Mouse (Mus musculus): Measurements from ENCODE around the gene Dgat2.

The Dgat2 gene

DNA sequence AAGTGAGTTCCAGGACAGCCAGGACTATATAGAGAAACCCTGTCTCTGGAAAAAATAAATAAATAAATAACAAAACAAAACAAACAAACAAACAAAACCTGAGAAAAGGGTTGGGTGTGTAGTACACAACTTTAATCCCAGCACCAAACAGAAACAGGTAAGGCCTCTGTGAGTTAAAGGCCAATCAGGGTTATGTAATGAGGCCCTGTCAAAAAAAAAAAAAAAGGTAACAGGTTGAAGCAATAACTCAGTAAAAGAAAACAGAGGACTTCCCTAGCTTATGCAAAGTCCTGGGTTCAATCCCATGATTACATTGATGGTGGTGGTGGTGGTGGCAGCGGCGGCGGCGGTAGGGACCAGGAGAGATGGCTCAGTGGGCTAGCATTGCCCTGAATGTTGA, 45.0 kb downstream of the Dgat2 start:
- no peak for DNase-seq (ENCODE audit: low read depth)

DNA sequence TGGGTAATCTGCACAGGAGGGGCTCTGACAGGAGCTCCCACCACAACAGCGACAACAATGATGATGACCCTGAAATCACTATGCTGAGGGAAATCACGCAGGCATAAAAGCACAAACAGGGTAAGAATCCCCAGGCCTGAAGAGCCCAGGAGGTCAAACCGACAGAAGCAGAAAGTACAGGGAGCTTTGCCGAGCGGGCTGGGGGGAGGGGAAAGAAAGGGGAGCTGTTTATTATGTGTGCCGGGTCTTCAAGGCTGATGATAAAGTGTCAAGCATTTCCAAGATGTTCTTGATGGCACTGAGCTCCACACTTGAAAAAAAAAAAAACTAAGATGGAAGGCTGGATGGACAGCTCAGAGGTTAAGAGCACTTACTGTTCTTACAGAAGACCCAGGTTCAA, 45.7 kb downstream of the Dgat2 start:
- no peak for DNase-seq (ENCODE audit: low read depth)

DNA sequence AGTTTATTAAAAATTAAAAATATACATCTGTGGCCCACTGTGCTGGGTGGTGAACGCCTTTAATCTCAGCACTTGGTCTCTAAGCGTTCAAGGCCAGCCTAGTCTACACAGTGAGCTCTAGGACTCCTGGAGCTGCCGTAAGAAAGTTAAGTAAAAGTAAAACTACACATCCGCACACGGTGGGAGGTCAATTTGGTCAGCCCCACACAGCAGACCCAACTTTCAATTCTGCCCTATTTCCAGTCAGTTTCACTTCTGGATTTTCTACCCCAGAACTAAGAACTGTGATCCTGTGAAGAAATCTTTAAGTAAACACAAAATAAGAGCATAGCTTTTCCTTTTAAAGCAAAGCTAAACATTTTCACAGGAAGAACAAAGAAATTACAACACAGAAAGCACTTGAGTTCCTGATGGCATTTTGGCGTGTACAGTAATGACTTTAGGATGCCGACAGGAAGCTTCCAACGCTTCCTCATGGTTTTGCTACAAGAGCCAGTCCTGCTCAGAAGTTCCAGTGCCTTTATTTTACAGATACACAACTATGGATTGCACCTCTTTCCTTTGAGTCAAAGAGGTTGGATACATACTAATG, 48.6 kb downstream of the Dgat2 start:
- DNase-seq (ENCODE audit: low read depth): no peak

DNA sequence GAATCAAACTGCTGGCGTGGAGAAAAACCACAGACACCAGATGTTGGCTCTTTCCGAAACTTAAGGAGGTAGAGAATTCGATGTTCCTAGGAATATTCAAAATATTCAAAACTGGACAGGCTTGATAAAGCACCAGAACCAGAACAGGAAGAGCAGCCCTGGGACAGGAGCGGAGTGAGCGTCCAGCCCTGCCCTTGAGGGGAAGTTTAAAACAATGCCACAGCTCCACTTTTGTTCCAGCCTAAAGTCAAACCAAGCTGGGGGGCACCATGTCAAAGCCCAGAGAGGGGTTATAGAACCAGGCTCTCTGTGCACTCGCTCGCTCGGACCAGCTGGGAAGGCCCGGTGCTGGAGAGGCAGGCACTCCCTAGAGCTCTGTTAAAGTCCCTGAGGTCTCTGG, 49.9 kb downstream of the Dgat2 start:
- DNase-seq (ENCODE audit: low read depth): no peak

DNA sequence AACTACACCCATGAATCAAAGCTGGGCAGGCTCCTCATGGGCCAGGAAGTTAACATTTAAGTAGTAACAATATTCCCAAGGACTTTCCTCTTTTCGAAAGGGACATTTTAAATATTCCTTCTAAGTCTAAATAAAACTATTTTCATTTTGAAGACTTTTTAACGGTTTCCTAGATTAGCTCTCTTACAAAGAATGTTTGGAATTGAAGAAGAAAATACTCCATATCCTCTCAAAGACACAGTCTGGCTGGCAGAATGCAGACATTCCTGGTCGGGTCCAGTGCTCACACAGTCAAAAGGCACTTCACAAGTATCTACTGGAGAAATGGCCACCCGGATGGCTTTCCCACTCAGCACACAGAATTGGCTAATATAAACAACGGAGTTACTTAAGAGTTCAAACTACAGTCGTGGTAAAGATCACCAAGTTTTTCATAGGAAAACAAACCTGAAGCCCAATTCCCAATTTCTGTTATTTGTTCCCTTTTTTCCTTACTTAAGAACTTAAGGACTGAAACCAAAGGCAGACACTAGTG, 50.6 kb downstream of the Dgat2 start:
- DNase-seq (ENCODE audit: low read depth): no peak

DNA sequence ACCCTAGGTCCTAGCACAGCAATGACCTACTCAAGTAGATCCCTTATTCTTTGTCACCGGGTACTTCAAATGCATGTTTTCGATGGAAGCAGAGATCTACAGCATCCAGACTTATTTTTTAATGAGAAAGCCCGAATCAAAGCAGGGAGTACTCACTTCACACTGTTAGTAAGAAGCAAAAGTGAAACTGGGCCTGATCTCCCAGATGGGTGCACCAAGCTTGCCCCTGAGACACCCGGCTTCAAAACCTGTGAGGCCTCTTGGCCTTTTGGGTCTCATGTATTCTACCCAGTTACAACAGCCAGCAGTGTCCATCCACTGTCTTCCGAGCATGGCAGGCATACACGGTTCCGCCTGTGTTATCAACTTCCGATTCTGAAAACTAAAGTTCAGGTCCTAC, 53.6 kb downstream of the Dgat2 start:
- DNase-seq (ENCODE audit: low read depth): no peak

DNA sequence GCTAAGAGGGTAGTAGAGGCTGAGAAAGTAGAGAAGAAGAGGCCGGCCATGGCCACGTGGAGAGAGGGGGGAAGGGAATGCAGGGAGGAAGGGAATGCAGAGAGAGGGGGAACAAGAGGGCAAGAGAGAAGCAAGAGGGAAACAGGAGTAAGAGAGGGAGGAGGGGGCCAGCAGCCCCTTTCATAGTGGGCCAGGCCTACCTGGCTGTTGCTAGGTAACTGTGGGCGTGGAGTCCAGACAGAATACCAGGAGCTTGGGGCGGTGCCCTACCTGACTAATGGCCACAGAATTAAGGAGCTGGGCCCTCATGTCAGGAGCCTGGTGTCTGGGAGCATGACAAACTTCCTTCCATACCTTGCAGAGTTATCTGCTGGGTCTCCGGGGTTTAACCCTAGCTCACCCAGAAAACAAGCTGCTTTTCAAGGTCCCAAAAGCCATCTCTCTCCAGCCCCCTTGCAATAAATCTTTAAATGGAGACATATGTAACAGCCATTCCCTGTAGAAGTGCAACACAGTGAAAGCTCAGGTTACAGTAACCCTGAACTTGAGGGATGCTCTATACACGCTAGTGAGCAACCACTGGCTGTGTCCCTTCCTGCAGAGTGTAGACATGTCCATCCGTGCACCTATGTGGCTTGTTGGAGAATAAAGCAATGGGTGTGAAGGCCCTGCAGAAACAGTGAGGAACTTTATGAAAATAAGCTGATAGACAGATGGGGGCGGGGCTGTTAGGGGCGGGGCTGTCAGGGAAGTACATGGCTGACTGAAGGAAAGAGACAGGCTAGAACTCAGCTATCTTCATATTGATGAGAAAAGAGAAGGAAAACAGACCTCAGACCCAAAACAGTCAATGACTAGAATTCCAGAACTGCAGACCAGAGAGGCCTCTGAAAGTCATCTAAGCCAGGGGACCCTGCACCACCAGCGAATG, 54.2 kb downstream of the Dgat2 start:
- no peak for DNase-seq (ENCODE audit: low read depth)

DNA sequence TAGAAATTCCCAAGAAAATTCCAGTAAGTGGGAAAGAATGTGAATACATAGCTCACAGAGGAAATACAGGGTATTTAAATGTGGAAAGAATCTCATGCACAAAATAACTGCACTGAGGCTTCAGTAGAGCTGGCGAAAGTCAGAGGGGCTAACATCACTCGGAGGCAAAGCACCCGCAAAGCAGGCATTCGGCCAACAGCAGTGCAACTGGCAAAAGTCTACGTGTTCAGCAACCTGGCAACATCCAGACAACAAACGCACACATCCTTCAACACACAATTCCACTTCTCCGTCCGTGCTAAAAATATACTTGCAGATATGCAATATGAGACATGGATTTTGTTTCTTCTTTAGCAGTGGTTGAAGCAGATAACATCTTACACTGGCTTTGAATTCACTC, 56.5 kb downstream of the Dgat2 start:
- DNase-seq (ENCODE audit: low read depth): no peak

DNA sequence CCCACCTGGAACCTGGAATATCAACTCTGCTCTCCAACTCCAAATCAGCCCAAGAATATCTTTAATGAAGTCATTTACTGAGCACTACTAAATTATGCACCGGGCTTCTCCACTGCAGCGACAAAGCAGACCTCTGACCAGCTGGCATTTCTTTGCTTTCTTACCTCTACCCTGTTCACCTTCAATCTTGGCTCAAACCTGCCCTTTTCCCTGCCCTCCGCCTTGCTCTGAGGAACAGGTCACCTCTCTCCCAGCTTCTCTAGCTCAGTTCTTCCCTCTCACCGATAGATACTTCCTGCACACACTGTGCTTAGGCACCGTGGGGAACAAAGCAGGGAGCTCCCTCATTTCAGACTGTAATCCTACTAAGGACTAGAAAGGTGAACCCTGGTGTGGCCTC, 59.9 kb downstream of the Dgat2 start:
- DNase-seq (ENCODE audit: low read depth): no peak

DNA sequence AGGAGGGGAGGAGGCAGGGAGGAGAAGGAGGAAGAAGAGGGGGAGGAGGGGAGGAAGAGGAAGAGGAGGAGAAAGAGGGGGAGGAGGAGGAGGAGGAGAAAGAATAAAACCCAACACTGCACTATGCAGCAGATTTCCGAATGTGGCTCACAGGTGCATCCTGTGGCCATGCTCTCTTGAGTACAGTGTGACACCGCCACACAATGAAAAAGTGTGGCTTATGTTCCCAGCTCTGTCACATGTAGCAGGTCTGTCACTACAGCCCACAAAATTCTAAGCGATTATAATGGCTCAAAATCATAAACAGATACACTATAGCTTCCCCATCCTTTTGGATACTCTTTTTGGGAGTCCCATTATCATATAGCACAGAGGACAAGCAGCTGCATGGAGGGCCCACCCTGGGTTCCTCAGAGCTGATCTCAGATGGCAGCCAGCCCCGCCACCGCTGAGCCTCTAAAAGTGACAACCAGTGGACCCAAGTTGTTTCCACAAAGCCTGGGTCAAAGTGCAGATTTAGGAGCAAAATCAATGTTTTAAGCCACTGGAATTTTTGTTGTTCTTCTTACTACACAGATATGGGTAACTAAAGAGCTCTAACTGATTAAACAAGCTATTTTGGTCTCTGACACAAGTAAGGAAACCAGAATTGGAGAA, 61.5 kb downstream of the Dgat2 start:
- DNase-seq (ENCODE audit: low read depth): no peak

DNA sequence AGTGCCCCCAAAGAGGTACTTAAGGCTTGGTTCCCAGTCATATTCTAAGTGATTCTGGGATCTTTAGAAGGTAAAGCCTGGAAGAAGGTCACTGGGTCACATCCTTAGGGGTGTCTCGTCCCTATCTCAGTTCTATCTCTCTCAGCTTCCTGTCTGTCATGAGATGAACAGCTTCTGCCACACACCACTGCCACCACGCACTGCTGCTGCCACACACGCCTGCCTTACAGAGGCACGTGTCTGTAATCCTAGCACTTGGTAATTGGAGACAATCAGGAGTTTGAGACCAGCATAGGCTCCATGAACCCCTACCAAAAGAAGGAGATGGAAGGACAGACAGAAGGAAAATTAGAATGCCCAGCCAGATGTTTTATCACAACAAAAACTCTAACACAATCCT, 62.4 kb downstream of the Dgat2 start:
- no peak for DNase-seq (ENCODE audit: low read depth)

DNA sequence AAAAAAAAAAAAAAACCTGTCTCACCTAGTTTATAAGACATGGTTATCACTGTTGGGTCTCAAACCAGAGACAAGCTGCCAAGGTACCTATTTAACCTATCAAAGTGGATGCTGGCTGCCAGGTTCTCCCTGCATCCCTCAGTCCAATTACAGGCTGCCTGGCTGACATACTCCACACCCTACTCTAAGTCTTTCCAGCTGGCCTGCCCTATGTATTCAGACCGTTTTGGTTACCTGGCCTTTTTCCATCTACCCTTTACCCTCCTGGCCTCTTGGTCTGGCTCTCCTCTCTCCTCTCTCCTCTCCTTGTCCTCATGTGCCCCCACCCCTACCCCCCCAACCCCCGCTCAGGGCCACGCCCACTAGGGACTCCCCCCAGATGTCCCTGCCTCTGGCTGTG, 65.7 kb downstream of the Dgat2 start:
- no peak for DNase-seq (ENCODE audit: low read depth)

DNA sequence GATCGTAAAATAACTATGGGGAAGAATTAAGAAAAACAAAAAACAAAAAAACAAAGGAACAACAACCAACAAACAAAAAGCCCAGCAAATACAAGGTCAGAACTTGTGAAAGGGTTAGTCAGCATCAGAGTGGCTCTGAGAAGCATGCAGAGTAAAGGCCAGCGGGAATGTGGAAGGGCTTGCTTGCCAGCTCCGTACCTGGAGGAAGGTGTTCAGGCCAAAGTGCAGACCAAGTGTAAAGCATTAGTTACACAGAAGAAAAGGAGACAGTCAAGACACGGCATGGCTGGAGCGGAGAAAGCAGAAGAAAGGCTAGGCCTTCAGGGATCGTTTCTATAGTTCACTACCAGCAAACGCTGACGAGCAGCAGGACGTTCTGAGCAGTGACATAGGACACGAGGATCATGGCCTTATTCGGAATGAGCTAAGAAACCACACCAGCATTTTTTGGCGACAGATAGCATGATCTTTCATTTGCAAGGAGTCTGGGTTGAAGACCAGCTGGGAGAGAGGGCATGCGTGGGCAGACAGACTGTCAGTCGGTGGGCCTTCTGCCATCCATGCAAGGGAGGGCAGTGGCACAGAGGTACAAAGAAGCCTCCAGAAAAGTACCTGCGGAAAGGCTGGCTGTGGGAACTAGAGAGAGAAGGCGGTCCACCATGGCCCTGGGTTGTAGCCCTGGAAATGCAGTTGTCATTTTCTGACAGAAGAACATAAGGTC, 68.4 kb downstream of the Dgat2 start:
- no peak for DNase-seq (ENCODE audit: low read depth)

DNA sequence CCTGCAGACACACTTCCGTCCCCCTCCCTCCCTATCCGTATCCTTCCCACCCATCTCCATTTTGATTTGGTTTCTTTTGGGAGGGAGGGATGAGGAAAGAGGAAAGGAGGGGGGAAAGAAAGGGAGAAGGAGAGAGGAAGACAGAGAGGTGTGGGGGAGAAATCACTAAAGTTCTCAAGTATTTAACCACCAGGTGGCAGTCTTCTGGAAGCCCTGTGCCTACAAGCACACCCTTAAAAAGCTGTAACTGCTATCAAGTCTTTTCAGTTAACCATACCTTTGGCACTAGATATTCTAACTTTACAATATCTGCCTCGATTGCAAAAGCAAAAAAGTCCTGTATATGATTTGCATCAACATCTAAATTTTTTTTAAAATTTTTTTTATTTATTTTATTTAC, 75.0 kb downstream of the Dgat2 start:
- no peak for DNase-seq (ENCODE audit: low read depth)

DNA sequence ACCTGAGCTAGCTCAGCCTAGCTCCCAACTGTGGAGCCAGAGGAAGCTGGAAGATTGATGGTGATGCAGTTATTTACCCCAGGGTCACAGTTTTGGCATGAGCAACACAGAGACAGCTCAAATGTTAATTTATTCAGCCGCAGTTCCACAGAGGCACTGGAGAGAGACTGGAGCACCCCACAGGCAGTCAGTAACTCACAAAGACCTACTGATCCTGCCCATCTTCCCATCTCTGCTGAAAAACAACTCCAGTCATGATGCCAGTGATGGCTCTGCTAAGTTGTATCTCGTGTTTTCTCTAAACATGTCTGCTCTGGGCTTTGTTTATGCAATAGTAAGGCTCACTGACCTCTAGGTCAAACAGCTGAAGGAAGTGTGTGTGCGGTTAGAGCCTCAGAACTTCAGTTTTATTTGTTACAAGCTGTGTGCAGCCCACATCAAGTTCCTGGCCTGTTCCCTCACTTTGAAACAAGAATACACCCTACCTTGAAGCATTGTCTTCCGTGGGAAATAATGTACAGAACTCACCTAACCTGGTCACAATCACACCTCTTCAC, 75.7 kb downstream of the Dgat2 start:
- DNase-seq (ENCODE audit: low read depth): no peak

Data from c-Kit-positive CD71-negative TER-119-negative erythroid progenitor cells, embryonic 14.5 days (primary cell).